27 mouse cellular contexts compared by ENCODE assay signal in the genomic region with DNA sequence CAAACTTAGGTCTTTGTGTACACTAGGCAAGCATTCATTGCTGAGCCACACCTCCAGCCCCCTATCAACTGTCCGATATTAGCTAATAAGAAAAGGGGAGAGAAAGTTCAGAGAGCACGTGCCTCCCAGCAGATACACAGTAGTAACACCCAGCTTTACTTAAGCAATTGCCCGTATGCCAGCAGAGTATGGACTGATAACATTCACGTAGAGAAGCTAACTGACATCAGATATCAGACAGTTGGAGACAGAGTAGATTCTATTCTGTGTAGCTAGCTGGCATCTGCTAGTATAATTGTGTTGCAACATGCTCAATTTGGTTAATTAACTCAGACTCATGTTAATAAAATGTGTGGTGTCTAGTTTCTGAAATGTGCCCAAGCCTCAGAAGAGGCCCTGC. TPM values are rescaled to one million over a fixed set of nuclear protein-coding genes. Genes with fewer than 3 reads are reported as not detected.
DNase-seq lines count a peak whose midpoint lies in the region; ATAC-seq and TF ChIP-seq lines count a peak whose summit lies in the region.
"Had no signal": no experiment of that assay in that cellular context is flagged by ENCODE, and none has a peak within 500 bp of the region (broad histone marks: within the 10 kb centered on the region; RNA-seq: fewer than 3 reads in every experiment).

No protein-coding gene starts in this region.

- no peak overlapping the region for H3K9ac ChIP-seq in liver, embryonic 14.5 days (replicated peaks)
- H3K9ac ChIP-seq: forebrain, embryonic 13.5 days; hindbrain, embryonic 13.5 days; lung, embryonic 14.5 days; midbrain, embryonic 12.5 days had no signal

- H3K36me3 ChIP-seq in G1E (replicated peaks), result peaks cover 43% of the 10 kb centered on the region
- no peaks in the 10 kb centered on the region; the same call in 1 of the 2 replicates for H3K36me3 ChIP-seq in liver, embryonic 14.5 days (replicated peaks; ENCODE audit: control insufficient read depth, insufficient read depth, low read depth)

- H3K27me3 ChIP-seq in G1E (ENCODE audit: insufficient read depth, low read length), result no peaks in the 10 kb centered on the region
- no peaks in the 10 kb centered on the region for H3K27me3 ChIP-seq in liver, embryonic 14.5 days (ENCODE audit: control insufficient read depth, insufficient read depth, low read length)
- H3K27me3 ChIP-seq: forebrain, embryonic 13.5 days; hindbrain, embryonic 13.5 days; midbrain, embryonic 12.5 days had no signal

- DNase-seq in G1E (ENCODE audit: low spot score), result no peak
- peak; percentile 60 for DNase-seq in c-Kit-positive CD71-positive TER-119-negative erythroid progenitor cells, embryonic 14.5 days (ENCODE audit: low read depth)
- peak in 2 of 3 experiments; percentile 38 to 40 for DNase-seq in liver, embryonic 14.5 days (ENCODE audit: low read depth in 3 of 3, low spot score in 3 of 3)
- no peak for DNase-seq in cerebellum, adult 18-20 months
- no peak for DNase-seq in right cerebral cortex, postnatal 36 days (ENCODE audit: low spot score in 2 of 2)
- no peak for DNase-seq in kidney, postnatal 10 days
- DNase-seq: adrenal gland, adult 2 months; cerebellum, adult 9-10 months; cerebellum, postnatal 36 days; gastrocnemius, postnatal 14 days; heart, postnatal 4 days; kidney, adult 11 months; kidney, postnatal 36 days; layer of hippocampus, postnatal 36 days; left cerebral cortex, postnatal 4 days; lung, embryonic 14.5 days; right cerebral cortex, postnatal 25 days; spleen, adult 18-20 months; thymus, adult 18-20 months; thymus, postnatal 36 days had no signal

- no peak for TF ChIP-seq CTCF in G1E (IDR thresholded peaks at IDR 0.05; ENCODE audit: low read depth, low read length)
- no peak for TF ChIP-seq CTCF in liver, embryonic 14.5 days (IDR thresholded peaks at IDR 0.05; ENCODE audit: low read depth)

- 5% methylated on average over 4 of the region's 4 CpGs for WGBS in liver, embryonic 14.5 days (ENCODE audit: insufficient replicate concordance)

- no peak for ATAC-seq in G1E (ENCODE audit: extremely low read depth, insufficient number of reproducible peaks, low FRiP score, poor library complexity, severe bottlenecking)
- no peak for ATAC-seq in liver, embryonic 14.5 days (ENCODE audit: insufficient read depth)
- ATAC-seq in megakaryocyte-erythroid progenitor cell, adult 5-6 weeks (replicated peaks; ENCODE audit: low FRiP score, low TSS enrichment, poor library complexity, severe bottlenecking), result peak; percentile 22
- ATAC-seq: activated CD4-positive, CD25-positive, alpha-beta regulatory T cell, adult 4 months; forebrain, embryonic 13.5 days had no signal

- H3K4me3 ChIP-seq in G1E (ENCODE audit: low read depth, low read length), result peak overlapping the region; percentile 16; the same call in 1 of the 2 replicates
- no peak overlapping the region for H3K4me3 ChIP-seq in liver, embryonic 14.5 days (ENCODE audit: insufficient read depth in 1 of 2, low read depth in 2 of 2, low read length in 2 of 2)
- H3K4me3 ChIP-seq: forebrain, embryonic 13.5 days; heart, embryonic 10.5 days; hindbrain, embryonic 13.5 days; layer of hippocampus, adult 2 months; midbrain, embryonic 12.5 days had no signal

- no peak overlapping the region; the same call in 1 of the 2 replicates for H3K4me2 ChIP-seq in liver, embryonic 14.5 days (ENCODE audit: low read depth)
- H3K4me2 ChIP-seq: forebrain, embryonic 13.5 days; hindbrain, embryonic 13.5 days; lung, embryonic 14.5 days; midbrain, embryonic 12.5 days had no signal

- H3K27ac ChIP-seq in liver, embryonic 14.5 days, result peak overlapping the region; percentile 7; the same call in 1 of the 2 replicates
- H3K27ac ChIP-seq: forebrain, embryonic 13.5 days; heart, embryonic 10.5 days; hindbrain, embryonic 13.5 days; layer of hippocampus, adult 2 months; midbrain, embryonic 12.5 days had no signal

- H3K9me3 ChIP-seq in G1E (replicated peaks), result no peaks in the 10 kb centered on the region
- no peaks in the 10 kb centered on the region for H3K9me3 ChIP-seq in liver, embryonic 14.5 days (ENCODE audit: control insufficient read depth, low read length)
- H3K9me3 ChIP-seq: forebrain, embryonic 13.5 days; heart, embryonic 10.5 days; hindbrain, embryonic 13.5 days; midbrain, embryonic 12.5 days had no signal

- peaks cover 32% of the 10 kb centered on the region for H3K4me1 ChIP-seq in G1E (ENCODE audit: insufficient read depth, low read depth, low read length)
- peaks cover 20 to 26% of the 10 kb centered on the region in 2 experiments for H3K4me1 ChIP-seq in liver, embryonic 14.5 days (replicated peaks; ENCODE audit: control insufficient read depth in 2 of 2, insufficient read depth in 2 of 2, low read length in 1 of 2)

- peak; percentile 60 for TF ChIP-seq EP300 in liver, embryonic 14.5 days (IDR thresholded peaks at IDR 0.05; ENCODE audit: low read depth)

RNA-seq across cellular contexts. Expression of a gene that starts 3.0 kb away (rescaled TPM):
- 127 and 130 TPM in 2 replicates for total RNA-seq in G1E (2014; fragmentation: Nextera tagmentation)
- 123 and 124 TPM in 2 replicates for total RNA-seq in G1E (2017)
- 3.2 and 4.3 TPM in 2 replicates for polyA plus RNA-seq in G1E (2012)
- polyA plus RNA-seq in liver, embryonic 14.5 days (2012; rRNA removed), result 9.7 and 9.8 TPM in 2 replicates
- 18.9 and 21.1 TPM in 2 replicates for polyA plus RNA-seq in liver, embryonic 14.5 days (2014; fragmentation: Nextera tagmentation; extraction: Ambion mirVana)
- 36.7 and 42.0 TPM in 2 replicates for total RNA-seq in megakaryocyte-erythroid progenitor cell, adult 5-6 weeks (2014; fragmentation: Nextera tagmentation)
- total RNA-seq in megakaryocyte-erythroid progenitor cell, adult 5-6 weeks (2017), result 62.5 and 66.8 TPM in 2 replicates

RNA-seq across cellular contexts. Expression of a gene that starts 3.3 kb away (rescaled TPM):
- total RNA-seq in G1E (2014; fragmentation: Nextera tagmentation) (56.2 and 69.1 TPM in 2 replicates), G1E (2017) (65.2 and 75.7 TPM in 2 replicates)
- 4.5 and 5.7 TPM in 2 replicates for polyA plus RNA-seq in G1E (2012)
- 14.3 and 26.6 TPM in 2 replicates for polyA plus RNA-seq in liver, embryonic 14.5 days (2012; rRNA removed)
- polyA plus RNA-seq in liver, embryonic 14.5 days (2014; fragmentation: Nextera tagmentation; extraction: Ambion mirVana), result 55.2 and 61.2 TPM in 2 replicates
- total RNA-seq in megakaryocyte-erythroid progenitor cell, adult 5-6 weeks (2014; fragmentation: Nextera tagmentation), result 75.9 and 108 TPM in 2 replicates
- 29.9 and 48.3 TPM in 2 replicates for total RNA-seq in megakaryocyte-erythroid progenitor cell, adult 5-6 weeks (2017)

RNA-seq across cellular contexts. Expression of a gene that starts 49.1 kb away (rescaled TPM):
- total RNA-seq in G1E (2014; fragmentation: Nextera tagmentation), result 216 and 255 TPM in 2 replicates
- 176 and 270 TPM in 2 replicates for total RNA-seq in G1E (2017)
- 71.6 and 93.3 TPM in 2 replicates for polyA plus RNA-seq in G1E (2012)
- 3.0 and 6.6 TPM in 2 replicates for polyA plus RNA-seq in liver, embryonic 14.5 days (2012; rRNA removed)
- 16.2 and 16.6 TPM in 2 replicates for polyA plus RNA-seq in liver, embryonic 14.5 days (2014; fragmentation: Nextera tagmentation; extraction: Ambion mirVana)
- 137 and 154 TPM in 2 replicates for total RNA-seq in megakaryocyte-erythroid progenitor cell, adult 5-6 weeks (2014; fragmentation: Nextera tagmentation)
- 288 and 291 TPM in 2 replicates for total RNA-seq in megakaryocyte-erythroid progenitor cell, adult 5-6 weeks (2017)

Comparison
In these comparisons a context has a peak if more than half of its experiments do, and no peak if none do; other contexts are left out.
1. DNase-seq: peak in c-Kit-positive CD71-positive TER-119-negative erythroid progenitor cells, embryonic 14.5 days (single experiment) and liver, embryonic 14.5 days (2 of 3); none in G1E (single experiment), cerebellum, adult 18-20 months (0 of 2), right cerebral cortex, postnatal 36 days (0 of 2) and kidney, postnatal 10 days (single experiment).